Mouse (Mus musculus): Measurements from ENCODE around the gene Prcc. TPM values are rescaled to one million over a fixed set of nuclear protein-coding genes. Genes with fewer than 3 reads are reported as not detected.
"Not testable (repeated sequence)": the region's sequence is repeated elsewhere in the genome, so short reads cannot be mapped to it uniquely, and the experiment has no call there.

The Prcc gene
- polyA plus RNA-seq, 2 experiments, result 15.8 to 48.5 TPM

DNA sequence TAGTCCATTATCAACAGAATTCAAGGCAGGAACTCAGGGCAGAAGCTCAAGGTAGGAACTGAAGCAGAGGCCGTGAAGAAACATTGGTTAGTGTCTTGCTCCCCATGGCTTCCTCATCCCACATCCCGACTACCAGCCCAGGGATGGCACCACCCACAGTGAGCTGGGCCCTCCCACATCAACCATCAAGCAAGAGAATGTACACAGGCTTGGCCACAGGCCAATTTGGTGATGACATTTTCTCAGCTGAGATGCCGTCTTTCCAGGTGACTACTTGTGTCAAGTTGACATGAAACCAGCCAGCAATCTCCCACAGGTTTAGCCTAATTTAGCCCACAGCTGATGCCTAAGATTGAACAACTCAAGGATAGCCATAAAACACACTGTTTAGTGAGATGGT, 13.9 kb upstream of the Prcc start:
- WGBS, result 70% methylated on average over 3 of the region's 3 CpGs
- H3K4me1 ChIP-seq (ENCODE audit: control insufficient read depth, insufficient read depth, low read length), result no peaks in the 10 kb centered on the region
- DNase-seq (ENCODE audit: low spot score) (no peak), ATAC-seq (ENCODE audit: low FRiP score, low read depth) (no peak)
- no peak overlapping the region for H3K4me2 ChIP-seq (replicated peaks; ENCODE audit: low read depth, low read length, severe bottlenecking)
- no peaks in the 10 kb centered on the region for H3K9me3 ChIP-seq (ENCODE audit: control insufficient read depth, low read length)
- no peaks in the 10 kb centered on the region for H3K36me3 ChIP-seq (ENCODE audit: control insufficient read depth, insufficient read depth, low read length)
- H3K4me3 ChIP-seq (replicated peaks; ENCODE audit: low read length), result no peak overlapping the region
- no peak overlapping the region for H3K27ac ChIP-seq (replicated peaks; ENCODE audit: low read depth, low read length)
- no peaks in the 10 kb centered on the region for H3K27me3 ChIP-seq (ENCODE audit: control insufficient read depth, insufficient read depth, low read length)
- no peak overlapping the region for H3K9ac ChIP-seq (ENCODE audit: low read depth, low read length, severe bottlenecking)
- no peak for TF ChIP-seq POLR2A (IDR thresholded peaks at IDR 0.05; ENCODE audit: borderline replicate concordance, extremely low read depth, insufficient read depth, insufficient read length)

DNA sequence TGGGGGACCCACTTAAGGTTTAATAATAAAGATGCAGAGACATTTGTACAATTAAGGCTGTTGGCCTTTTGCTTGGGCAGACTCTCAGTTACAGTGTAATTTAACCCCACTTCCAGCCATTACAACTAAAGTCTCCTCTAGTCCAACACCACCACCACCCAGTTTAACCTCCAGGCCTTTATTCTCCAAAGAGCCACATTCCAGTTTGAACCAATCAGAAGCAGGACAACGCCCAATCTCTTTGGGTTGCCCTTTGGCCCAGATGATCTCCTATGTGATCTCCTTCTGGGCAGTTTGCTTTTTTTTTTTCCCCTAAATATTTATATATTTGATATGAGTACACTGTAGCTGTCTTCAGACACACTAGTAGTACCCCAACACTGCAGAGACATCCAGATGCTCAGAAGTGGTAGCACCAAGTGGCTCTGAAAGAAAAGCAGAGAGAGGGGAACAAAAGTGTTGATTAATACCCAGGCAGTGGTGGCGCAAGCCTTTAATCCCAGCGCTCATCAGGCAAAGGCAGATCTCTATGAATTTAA, 8.0 kb upstream of the Prcc start:
- Histone ChIP-seq H3K36me3 (ENCODE audit: control insufficient read depth, insufficient read depth, low read length) (no peaks in the 10 kb centered on the region), H3K4me3 (replicated peaks; ENCODE audit: low read length) (no peak overlapping the region), H3K9me3 (ENCODE audit: control insufficient read depth, low read length) (no peaks in the 10 kb centered on the region), H3K4me2 (replicated peaks; ENCODE audit: low read depth, low read length, severe bottlenecking) (no peak overlapping the region), H3K9ac (ENCODE audit: low read depth, low read length, severe bottlenecking) (no peak overlapping the region), H3K27ac (replicated peaks; ENCODE audit: low read depth, low read length) (no peak overlapping the region), H3K4me1 (ENCODE audit: control insufficient read depth, insufficient read depth, low read length) (no peaks in the 10 kb centered on the region), H3K27me3 (ENCODE audit: control insufficient read depth, insufficient read depth, low read length) (no peaks in the 10 kb centered on the region)
- DNase-seq (ENCODE audit: low spot score), result no peak
- WGBS, result 75% methylated on average over 3 of the region's 3 CpGs
- ATAC-seq (ENCODE audit: low FRiP score, low read depth), result no peak
- no peak for TF ChIP-seq POLR2A (IDR thresholded peaks at IDR 0.05; ENCODE audit: borderline replicate concordance, extremely low read depth, insufficient read depth, insufficient read length)

DNA sequence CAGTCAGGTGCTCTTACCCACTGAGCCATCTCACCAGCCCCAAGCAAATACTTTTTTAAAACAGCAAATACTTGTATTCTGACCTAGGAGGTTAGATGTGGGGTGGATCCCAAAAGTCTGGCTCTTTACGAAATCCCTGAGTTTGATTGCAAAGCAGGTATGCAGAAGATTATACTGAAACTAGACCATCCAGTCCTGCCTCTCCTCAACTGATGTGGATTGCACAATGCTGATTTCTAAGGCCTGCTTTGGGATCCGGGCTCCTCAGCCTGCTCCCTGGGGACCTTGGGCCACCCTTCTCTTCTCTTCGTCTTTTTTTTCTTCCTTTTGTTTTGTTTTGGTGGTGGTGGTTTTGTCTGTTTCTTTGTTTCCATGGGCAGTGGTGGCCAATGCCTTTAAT, 6.1 kb upstream of the Prcc start:
- no peak overlapping the region for H3K4me2 ChIP-seq (replicated peaks; ENCODE audit: low read depth, low read length, severe bottlenecking)
- no peak overlapping the region for H3K27ac ChIP-seq (replicated peaks; ENCODE audit: low read depth, low read length)
- TF ChIP-seq POLR2A (IDR thresholded peaks at IDR 0.05; ENCODE audit: borderline replicate concordance, extremely low read depth, insufficient read depth, insufficient read length), result no peak
- H3K36me3 ChIP-seq (ENCODE audit: control insufficient read depth, insufficient read depth, low read length), result no peaks in the 10 kb centered on the region
- H3K9me3 ChIP-seq (ENCODE audit: control insufficient read depth, low read length), result 0 out of 2 replicates have a peak, but pooled peaks cover 3% of the 10 kb centered on the region
- H3K4me3 ChIP-seq (replicated peaks; ENCODE audit: low read length), result no peak overlapping the region
- H3K27me3 ChIP-seq (ENCODE audit: control insufficient read depth, insufficient read depth, low read length), result no peaks in the 10 kb centered on the region
- DNase-seq (ENCODE audit: low spot score), result no peak
- 73% methylated on average over 3 of the region's 3 CpGs for WGBS
- ATAC-seq (ENCODE audit: low FRiP score, low read depth), result no peak
- no peak overlapping the region for H3K9ac ChIP-seq (ENCODE audit: low read depth, low read length, severe bottlenecking)
- no peaks in the 10 kb centered on the region for H3K4me1 ChIP-seq (ENCODE audit: control insufficient read depth, insufficient read depth, low read length)

DNA sequence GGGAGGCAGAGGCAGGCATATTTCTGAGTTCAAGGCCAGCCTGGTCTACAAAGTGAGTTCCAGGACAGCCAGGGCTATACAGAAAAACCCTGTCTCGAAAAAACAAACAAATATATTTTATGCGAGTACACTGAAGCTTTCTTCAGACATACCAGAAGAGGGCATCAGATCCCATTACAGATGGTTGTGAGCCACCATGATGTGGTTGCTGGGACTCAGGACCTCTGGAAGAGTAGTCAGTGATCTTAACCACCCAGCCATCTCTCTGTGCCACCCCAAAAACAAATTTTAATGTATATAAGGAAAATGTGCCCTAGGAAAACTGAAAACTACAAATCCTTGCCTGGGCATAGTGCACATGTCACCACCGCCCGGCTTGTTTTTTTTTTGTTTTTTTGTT, 2.0 kb upstream of the Prcc start:
- WGBS, result 84% methylated on average over 4 of the region's 4 CpGs
- peaks cover 12% of the 10 kb centered on the region for H3K4me1 ChIP-seq (ENCODE audit: control insufficient read depth, insufficient read depth, low read length)

DNA sequence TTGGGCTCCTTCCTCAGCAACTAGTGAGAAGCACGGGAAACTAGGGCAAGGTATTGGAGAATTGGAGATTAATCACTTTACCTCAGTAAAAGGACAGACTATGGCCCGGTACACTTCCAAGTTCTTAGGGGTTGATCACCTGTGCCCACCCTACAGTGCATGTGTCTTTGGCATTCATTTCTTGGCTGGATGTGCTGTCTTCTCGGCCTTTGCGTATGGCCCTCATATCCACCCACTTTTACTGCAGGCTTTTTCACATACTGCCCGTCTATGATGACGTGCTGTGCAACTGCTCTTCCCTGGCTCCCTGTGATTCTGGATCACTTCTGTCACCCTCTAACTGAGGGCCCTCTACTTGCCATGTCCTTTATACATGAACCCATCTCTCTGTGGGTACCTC, 1.0 kb upstream of the Prcc start:
- TF ChIP-seq POLR2A (IDR thresholded peaks at IDR 0.05; ENCODE audit: borderline replicate concordance, extremely low read depth, insufficient read depth, insufficient read length), result no peak
- peak overlapping the region; percentile 50 for H3K4me2 ChIP-seq (replicated peaks; ENCODE audit: low read depth, low read length, severe bottlenecking)
- no peak overlapping the region for H3K27ac ChIP-seq (replicated peaks; ENCODE audit: low read depth, low read length)
- peak overlapping the region; percentile 97 for H3K4me3 ChIP-seq (replicated peaks; ENCODE audit: low read length)
- 84% methylated on average over 6 of the region's 6 CpGs for WGBS
- H3K36me3 ChIP-seq (ENCODE audit: control insufficient read depth, insufficient read depth, low read length), result peaks cover 3% of the 10 kb centered on the region; the same call in 1 of the 2 replicates
- 0 out of 2 replicates have a peak, but pooled peaks cover 3% of the 10 kb centered on the region for H3K9me3 ChIP-seq (ENCODE audit: control insufficient read depth, low read length)
- no peak for ATAC-seq (ENCODE audit: low FRiP score, low read depth)
- no peaks in the 10 kb centered on the region for H3K27me3 ChIP-seq (ENCODE audit: control insufficient read depth, insufficient read depth, low read length)
- DNase-seq (ENCODE audit: low spot score), result no peak
- peaks cover 12% of the 10 kb centered on the region for H3K4me1 ChIP-seq (ENCODE audit: control insufficient read depth, insufficient read depth, low read length)
- 0 out of 2 replicates have a peak overlapping the region, but pooled peaks have one; percentile 53 for H3K9ac ChIP-seq (ENCODE audit: low read depth, low read length, severe bottlenecking)

More for the DNA sequence above, 2.0 kb upstream of the Prcc start:
- H3K27ac ChIP-seq (replicated peaks; ENCODE audit: low read depth, low read length); ATAC-seq (ENCODE audit: low FRiP score, low read depth); H3K9ac ChIP-seq (ENCODE audit: low read depth, low read length, severe bottlenecking); H3K4me2 ChIP-seq (replicated peaks; ENCODE audit: low read depth, low read length, severe bottlenecking); H3K4me3 ChIP-seq (replicated peaks; ENCODE audit: low read length); DNase-seq (ENCODE audit: low spot score); H3K36me3 ChIP-seq (ENCODE audit: control insufficient read depth, insufficient read depth, low read length); H3K9me3 ChIP-seq (ENCODE audit: control insufficient read depth, low read length); H3K27me3 ChIP-seq (ENCODE audit: control insufficient read depth, insufficient read depth, low read length): not testable (repeated sequence)

DNA sequence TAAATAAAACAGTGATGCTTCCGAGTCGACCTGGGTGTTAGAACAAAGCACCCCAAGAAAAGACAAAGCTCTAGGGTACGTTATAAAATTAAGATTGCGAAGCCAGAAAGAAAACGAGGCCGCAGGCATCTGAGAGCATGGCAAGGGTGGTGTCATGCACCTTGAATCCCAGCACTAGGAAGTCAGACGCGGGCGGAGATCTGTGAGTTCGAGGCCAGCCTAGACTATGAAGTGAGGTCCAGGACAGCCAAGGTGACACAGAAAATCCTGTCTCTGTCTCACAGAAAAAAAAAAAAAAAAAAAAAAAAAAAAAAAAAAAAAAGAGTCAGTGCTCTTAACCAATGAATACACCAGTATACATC, 577 bp upstream of the Prcc start:
- peak overlapping the region; percentile 53 for H3K9ac ChIP-seq (ENCODE audit: low read depth, low read length, severe bottlenecking)
- 0 out of 2 replicates have a peak, but pooled peaks cover 3% of the 10 kb centered on the region for H3K9me3 ChIP-seq (ENCODE audit: control insufficient read depth, low read length)
- TF ChIP-seq POLR2A (IDR thresholded peaks at IDR 0.05; ENCODE audit: borderline replicate concordance, extremely low read depth, insufficient read depth, insufficient read length), result no peak
- ATAC-seq (ENCODE audit: low FRiP score, low read depth) (no peak), DNase-seq (ENCODE audit: low spot score) (no peak)
- H3K27me3 ChIP-seq (ENCODE audit: control insufficient read depth, insufficient read depth, low read length), result no peaks in the 10 kb centered on the region
- no peak overlapping the region for H3K27ac ChIP-seq (replicated peaks; ENCODE audit: low read depth, low read length)
- H3K36me3 ChIP-seq (ENCODE audit: control insufficient read depth, insufficient read depth, low read length), result peaks cover 8% of the 10 kb centered on the region; the same call in 1 of the 2 replicates
- H3K4me2 ChIP-seq (replicated peaks; ENCODE audit: low read depth, low read length, severe bottlenecking), result peak overlapping the region; percentile 50
- peaks cover 12% of the 10 kb centered on the region for H3K4me1 ChIP-seq (ENCODE audit: control insufficient read depth, insufficient read depth, low read length)
- 10% methylated on average over 10 of the region's 10 CpGs for WGBS
- peak overlapping the region; percentile 97 for H3K4me3 ChIP-seq (replicated peaks; ENCODE audit: low read length)

All from limb, embryonic 14.5 days (tissue).